Mouse (Mus musculus) heart, embryonic 11.5 days (tissue): ENCODE measurements around the gene BC024978. TPM values are rescaled to one million over a fixed set of nuclear protein-coding genes. Genes with fewer than 3 reads are reported as not detected.

Experiments
- ATAC-seq: fragments of 200-750 bp; cut with Nextera tagmentation; replicated peaks from 2 replicates; pipeline ENCODE4 v1.8.0; 2017; ENCODE audit warnings: moderate library complexity; ENCODE audit not compliant: insufficient number of reproducible peaks, low FRiP score, low TSS enrichment
- H3K27ac ChIP-seq: fragments of 300-500 bp; sonication (generic); 2 replicates; pipeline ENCODE4 v1.5.1; 2014; ENCODE audit warnings: mild to moderate bottlenecking, low read depth, low read length
- H3K27me3 ChIP-seq: fragments of 300-500 bp; sonication (generic); 2 replicates; pipeline ENCODE4 v1.6.1; 2014; ENCODE audit warnings: mild to moderate bottlenecking, low read length, mixed read lengths; ENCODE audit not compliant: control insufficient read depth, insufficient read depth
- H3K36me3 ChIP-seq: fragments of 300-500 bp; sonication (generic); 2 replicates; pipeline ENCODE4 v1.6.1; 2014; ENCODE audit warnings: mild to moderate bottlenecking, low read length, moderate library complexity, mixed read lengths; ENCODE audit not compliant: control insufficient read depth, insufficient read depth
- H3K4me1 ChIP-seq: fragments of 300-500 bp; sonication (generic); 2 replicates; pipeline ENCODE4 v1.6.1; 2014; ENCODE audit warnings: low read length; ENCODE audit not compliant: control insufficient read depth, insufficient read depth
- H3K4me2 ChIP-seq: fragments of 300-500 bp; sonication (generic); 2 replicates; pipeline ENCODE4 v1.6.1; 2014; ENCODE audit warnings: mild to moderate bottlenecking, moderate library complexity
- H3K4me3 ChIP-seq: fragments of 300-500 bp; sonication (generic); 2 replicates; pipeline ENCODE4 v1.5.1; 2014; ENCODE audit warnings: low read depth, low read length
- H3K9ac ChIP-seq: fragments of 300-500 bp; sonication (generic); 2 replicates; pipeline ENCODE4 v1.6.1; 2014; ENCODE audit warnings: mild to moderate bottlenecking, low read depth, low read length, moderate library complexity
- H3K9me3 ChIP-seq: fragments of 300-500 bp; sonication (generic); replicated peaks from 2 replicates; pipeline ENCODE4 v1.6.1; 2016; ENCODE audit warnings: low read length; ENCODE audit not compliant: control insufficient read depth
- WGBS: fragments of 180-500 bp; shearing (Covaris S2); extraction: QIAGEN DNeasy Blood & Tissue Kit; methylation state at CpG from one replicate; pipeline ENCODE4 v1.1.7; 2014; ENCODE audit not compliant: insufficient replicate concordance; 5-methylcytosine and 5-hydroxymethylcytosine counted together
- polyA plus RNA-seq: library from polyadenylated mRNA; unstranded; fragments of >200 nt; fragmentation: Nextera tagmentation; extraction: Ambion mirVana; gene quantifications from 2 replicates; pipeline ENCODE4 v1.2.1, GENCODE M21; 2014

The BC024978 gene
- polyA plus RNA-seq, 1 experiment from 2014 or later = 3.5 TPM

- Histone ChIP-seq H3K9me3 (no peaks in the 10 kb centered on the region), H3K9ac (no peak overlapping the region), H3K4me1 (peaks cover 5% of the 10 kb centered on the region; the same call in 1 of the 2 replicates), H3K4me2 (no peak overlapping the region), H3K4me3 (no peak overlapping the region), H3K27me3 (no peaks in the 10 kb centered on the region), H3K36me3 (peaks cover 7% of the 10 kb centered on the region), H3K27ac (no peak overlapping the region)
- no peak for ATAC-seq
- 83% methylated on average over 5 of the region's 5 CpGs for WGBS
Measured at GRCm38 (mm10) chr7:27180036-27180435, 15.5 kb upstream of the BC024978 start.

- Histone ChIP-seq H3K4me1 (peaks cover 5% of the 10 kb centered on the region; the same call in 1 of the 2 replicates), H3K9ac (no peak within 1 kb of the TSS), H3K27ac (no peak within 1 kb of the TSS), H3K4me3 (no peak within 1 kb of the TSS), H3K4me2 (no peak within 1 kb of the TSS), H3K9me3 (0 out of 2 replicates have a peak, but pooled peaks cover 3% of the 10 kb centered on the region), H3K36me3 (peaks cover 17% of the 10 kb centered on the region), H3K27me3 (no peaks in the 10 kb centered on the region)
- no peak for ATAC-seq
- 62% methylated on average over 14 of the region's 14 CpGs for WGBS
Measured at GRCm38 (mm10) chr7:27180837-27181695, 14.5 kb upstream of the BC024978 start, which contains the start of the genes Gm21983 and Mia. Gene Gm21983 (minus strand): TSS chr7:27181086. Gene Mia (minus strand): TSS chr7:27181157.

- H3K4me1 ChIP-seq = peaks cover 5% of the 10 kb centered on the region; the same call in 1 of the 2 replicates
- 93% methylated on average over 1 of the region's 1 CpGs for WGBS
- H3K27ac ChIP-seq = no peak overlapping the region
Measured at GRCm38 (mm10) chr7:27182498-27182897, 13.1 kb upstream of the BC024978 start.

GRCm38 (mm10) chr7:27184964-27185363 is 10.6 kb upstream of the BC024978 start:
- Histone ChIP-seq H3K4me3 (no peak overlapping the region), H3K27me3 (no peaks in the 10 kb centered on the region), H3K9ac (no peak overlapping the region), H3K27ac (no peak overlapping the region), H3K4me2 (no peak overlapping the region), H3K9me3 (0 out of 2 replicates have a peak, but pooled peaks cover 3% of the 10 kb centered on the region), H3K4me1 (no peaks in the 10 kb centered on the region), H3K36me3 (peaks cover 49% of the 10 kb centered on the region)
- no peak for ATAC-seq
- 68% methylated on average over 3 of the region's 3 CpGs for WGBS

More at GRCm38 (mm10) chr7:27182498-27182897, 13.1 kb upstream of the BC024978 start:
- no peak for ATAC-seq
- Histone ChIP-seq H3K9me3 (0 out of 2 replicates have a peak, but pooled peaks cover 3% of the 10 kb centered on the region), H3K27me3 (no peaks in the 10 kb centered on the region), H3K4me3 (no peak overlapping the region), H3K9ac (no peak overlapping the region), H3K4me2 (no peak overlapping the region), H3K36me3 (peaks cover 26% of the 10 kb centered on the region)

GRCm38 (mm10) chr7:27185986-27186385 is 9.6 kb upstream of the BC024978 start:
- no peak overlapping the region for H3K4me3 ChIP-seq
- peaks cover 58% of the 10 kb centered on the region for H3K36me3 ChIP-seq
- no peak overlapping the region for H3K27ac ChIP-seq
- no peak overlapping the region for H3K4me2 ChIP-seq
- no peak overlapping the region for H3K9ac ChIP-seq
- no peaks in the 10 kb centered on the region for H3K27me3 ChIP-seq
- no peaks in the 10 kb centered on the region for H3K4me1 ChIP-seq
- ATAC-seq = no peak
- WGBS = 88% methylated on average over 5 of the region's 5 CpGs
- H3K9me3 ChIP-seq = 0 out of 2 replicates have a peak, but pooled peaks cover 3% of the 10 kb centered on the region

GRCm38 (mm10) chr7:27189271-27189931 is 6.2 kb upstream of the BC024978 start:
- no peak overlapping the region for H3K9ac ChIP-seq
- H3K4me3 ChIP-seq = no peak overlapping the region
- H3K9me3 ChIP-seq = 0 out of 2 replicates have a peak, but pooled peaks cover 3% of the 10 kb centered on the region
- no peak overlapping the region for H3K4me2 ChIP-seq
- H3K27ac ChIP-seq = no peak overlapping the region
- peaks cover 80% of the 10 kb centered on the region for H3K36me3 ChIP-seq
- peaks cover 4% of the 10 kb centered on the region; the same call in 1 of the 2 replicates for H3K4me1 ChIP-seq
- WGBS = 96% methylated on average over 10 of the region's 10 CpGs
- no peak for ATAC-seq
- no peaks in the 10 kb centered on the region for H3K27me3 ChIP-seq

GRCm38 (mm10) chr7:27192434-27192833 is 3.1 kb upstream of the BC024978 start:
- Histone ChIP-seq H3K9ac (no peak overlapping the region), H3K27ac (no peak overlapping the region), H3K4me3 (no peak overlapping the region), H3K4me1 (peaks cover 8% of the 10 kb centered on the region), H3K27me3 (no peaks in the 10 kb centered on the region), H3K9me3 (no peaks in the 10 kb centered on the region), H3K4me2 (no peak overlapping the region), H3K36me3 (peaks cover 57% of the 10 kb centered on the region)
- 97% methylated on average over 5 of the region's 5 CpGs for WGBS
- no peak for ATAC-seq

- Histone ChIP-seq H3K36me3 (peaks cover 45% of the 10 kb centered on the region), H3K27me3 (no peaks in the 10 kb centered on the region), H3K27ac (no peak overlapping the region), H3K9ac (no peak overlapping the region), H3K4me3 (no peak overlapping the region), H3K9me3 (no peaks in the 10 kb centered on the region), H3K4me2 (no peak overlapping the region; the same call in 1 of the 2 replicates), H3K4me1 (peaks cover 8% of the 10 kb centered on the region)
- no peak for ATAC-seq
- WGBS = 80% methylated on average over 4 of the region's 4 CpGs
Measured at GRCm38 (mm10) chr7:27193731-27194130, 1.9 kb upstream of the BC024978 start.
